Mouse (Mus musculus): ENCODE results near the gene St5. TPM values are rescaled to one million over a fixed set of nuclear protein-coding genes. Genes with fewer than 3 reads are reported as not detected.

Gene St5
- polyA plus RNA-seq, 1 experiment from 2014 or later, result 11.4 TPM

DNA sequence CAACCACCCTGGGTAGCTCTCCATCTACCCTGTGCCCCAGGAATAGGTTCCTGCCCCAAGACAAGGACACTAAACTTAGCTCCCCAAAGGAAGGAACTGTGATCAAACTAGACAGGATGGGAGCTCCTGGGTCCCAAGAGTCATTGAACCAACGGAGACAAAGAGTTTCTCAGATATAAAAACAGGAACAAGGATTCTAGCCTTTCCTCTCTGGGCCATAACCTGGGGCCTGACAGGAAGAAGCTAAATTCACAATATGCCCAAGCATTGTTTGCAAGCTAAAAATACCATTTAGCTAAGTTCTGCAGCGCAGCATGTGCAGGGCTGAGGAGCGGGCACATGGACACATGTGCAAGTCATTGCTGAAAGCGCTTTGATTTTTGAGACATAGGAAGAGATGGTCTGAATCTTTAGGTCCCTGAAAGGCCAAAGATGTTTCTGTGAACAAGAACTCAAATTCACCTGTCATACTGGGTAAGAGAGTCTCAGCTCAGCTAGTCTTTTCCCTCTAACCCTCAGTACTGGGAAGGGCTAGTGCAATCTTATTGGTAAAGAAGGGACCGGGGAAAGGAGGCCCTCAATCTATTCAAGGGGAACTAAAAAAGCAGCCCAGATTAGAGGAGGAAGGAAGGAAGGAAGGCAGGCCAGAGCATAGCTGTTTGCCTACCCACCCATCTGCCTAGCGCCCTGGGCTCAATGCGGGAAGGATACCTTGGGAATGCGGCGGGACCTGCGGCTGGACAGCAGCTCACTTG lies 161.6 kb downstream of the St5 start:
- 94% methylated on average over 10 of the region's 10 CpGs for WGBS
- ATAC-seq (replicated peaks), result no peak

DNA sequence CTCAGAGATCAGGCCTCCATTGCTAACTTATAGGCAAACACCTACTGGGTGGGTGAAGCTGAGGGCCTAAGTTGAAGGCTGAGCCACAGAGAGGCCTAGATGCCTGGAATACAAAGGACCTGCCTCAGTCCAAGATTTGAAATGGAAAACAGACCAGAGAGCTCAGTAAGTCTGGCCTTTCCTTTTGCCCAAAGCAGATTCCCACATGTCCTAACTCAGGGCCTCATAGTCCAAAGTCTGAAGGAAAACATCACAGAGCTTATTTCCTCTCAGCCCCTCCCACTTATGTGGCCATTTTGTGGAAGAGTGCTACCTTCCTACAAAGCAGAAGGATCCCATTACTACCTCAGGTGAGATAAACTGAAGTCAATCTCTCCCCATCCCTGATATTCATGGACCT lies 162.5 kb downstream of the St5 start:
- Histone ChIP-seq H3K4me2 (replicated peaks) (no peak overlapping the region), H3K27ac (replicated peaks) (no peak overlapping the region), H3K9me3 (no peaks in the 10 kb centered on the region), H3K27me3 (no peaks in the 10 kb centered on the region), H3K4me3 (no peak overlapping the region), H3K4me1 (peaks cover 14% of the 10 kb centered on the region), H3K36me3 (no peaks in the 10 kb centered on the region), H3K9ac (replicated peaks) (no peak overlapping the region)
- no peak for ATAC-seq (replicated peaks)

More for the DNA sequence above, 161.6 kb downstream of the St5 start:
- no peak overlapping the region for H3K27ac ChIP-seq (replicated peaks)
- H3K36me3 ChIP-seq, result no peaks in the 10 kb centered on the region
- no peaks in the 10 kb centered on the region for H3K9me3 ChIP-seq
- no peak overlapping the region for H3K4me3 ChIP-seq
- no peaks in the 10 kb centered on the region for H3K27me3 ChIP-seq
- H3K9ac ChIP-seq (replicated peaks), result no peak overlapping the region
- no peak overlapping the region for H3K4me2 ChIP-seq (replicated peaks)
- H3K4me1 ChIP-seq, result peaks cover 5% of the 10 kb centered on the region

DNA sequence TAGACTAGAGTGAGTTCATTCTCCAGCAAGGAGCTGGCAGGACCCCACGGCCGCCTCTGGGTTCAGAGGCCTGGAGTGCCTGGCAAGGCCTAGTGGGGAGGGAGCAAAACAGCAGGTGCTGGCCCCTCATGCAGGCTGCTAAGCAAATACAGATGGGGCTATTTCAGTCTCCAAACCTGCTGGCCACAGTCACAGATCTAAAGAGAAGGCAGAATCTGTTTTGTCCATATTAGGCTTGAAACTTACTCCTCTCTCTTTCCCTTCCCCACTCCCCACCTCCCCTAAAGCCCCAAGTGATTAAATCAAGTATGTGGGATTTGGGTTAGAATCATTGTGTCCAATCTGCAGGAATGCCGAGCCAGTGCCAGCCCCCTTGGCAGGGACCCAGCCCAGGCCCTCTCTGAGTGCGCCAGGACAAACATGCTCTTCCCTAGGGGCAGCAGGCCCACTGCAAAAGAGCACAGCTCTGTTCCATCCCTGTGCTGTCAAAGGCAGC lies 166.9 kb downstream of the St5 start:
- no peak overlapping the region for H3K9ac ChIP-seq (replicated peaks)
- ATAC-seq (replicated peaks), result peak; percentile 93
- peaks cover 17% of the 10 kb centered on the region for H3K4me1 ChIP-seq
- no peak overlapping the region for H3K4me3 ChIP-seq
- H3K9me3 ChIP-seq, result no peaks in the 10 kb centered on the region
- no peaks in the 10 kb centered on the region for H3K36me3 ChIP-seq
- 23% methylated on average over 4 of the region's 4 CpGs for WGBS
- H3K4me2 ChIP-seq (replicated peaks), result no peak overlapping the region; the same call in 1 of the 2 replicates
- peak overlapping the region; percentile 59 for H3K27ac ChIP-seq (replicated peaks)
- no peaks in the 10 kb centered on the region for H3K27me3 ChIP-seq

DNA sequence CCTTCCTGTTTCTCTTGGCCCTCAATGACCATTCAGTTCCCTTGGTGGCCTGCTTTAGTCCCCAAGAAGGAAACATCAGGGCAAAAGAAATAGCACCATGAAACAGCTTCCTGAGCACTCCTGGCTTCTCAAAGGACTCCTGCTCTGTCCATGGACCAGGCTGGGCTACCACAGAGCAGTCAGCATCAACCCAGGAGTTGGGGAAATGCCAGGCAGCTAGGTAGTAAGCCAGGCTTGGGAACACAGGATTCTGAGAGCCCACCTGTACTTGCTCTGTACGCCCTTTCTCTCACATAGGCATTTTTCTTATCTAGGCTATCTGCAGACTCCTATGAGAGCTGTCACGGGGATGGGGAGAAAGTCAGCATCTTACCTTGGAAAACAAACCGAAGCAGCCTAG lies 168.5 kb downstream of the St5 start:
- peaks cover 17% of the 10 kb centered on the region for H3K4me1 ChIP-seq
- no peaks in the 10 kb centered on the region for H3K9me3 ChIP-seq
- ATAC-seq (replicated peaks), result no peak
- H3K4me2 ChIP-seq (replicated peaks), result no peak overlapping the region
- H3K27ac ChIP-seq (replicated peaks), result no peak overlapping the region
- WGBS, result 99% methylated on average over 3 of the region's 3 CpGs
- no peaks in the 10 kb centered on the region for H3K27me3 ChIP-seq
- no peaks in the 10 kb centered on the region for H3K36me3 ChIP-seq
- no peak overlapping the region for H3K9ac ChIP-seq (replicated peaks)
- no peak overlapping the region for H3K4me3 ChIP-seq

DNA sequence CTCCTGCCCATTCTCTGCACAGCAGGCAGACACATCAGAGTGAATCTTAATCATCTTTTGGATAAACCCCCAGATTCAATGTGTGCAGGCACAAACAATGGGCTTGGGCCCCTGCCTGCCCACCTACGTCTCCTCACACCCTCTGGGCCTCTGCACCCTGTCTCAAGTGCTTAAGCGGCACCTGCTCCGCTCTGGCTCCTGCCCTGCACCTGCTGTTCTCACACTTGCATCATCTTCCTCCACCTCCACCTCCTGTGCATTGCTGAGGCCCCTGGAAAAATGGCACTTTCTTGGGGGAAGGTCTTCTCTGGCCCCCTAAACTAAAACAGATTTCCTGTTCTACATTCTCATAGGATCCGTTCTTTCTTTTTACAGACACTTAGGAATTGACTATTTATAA lies 169.5 kb downstream of the St5 start:
- no peak for ATAC-seq (replicated peaks)
- Histone ChIP-seq H3K4me1 (peaks cover 17% of the 10 kb centered on the region), H3K4me2 (replicated peaks) (no peak overlapping the region), H3K9me3 (no peaks in the 10 kb centered on the region), H3K36me3 (no peaks in the 10 kb centered on the region), H3K27ac (replicated peaks) (no peak overlapping the region), H3K27me3 (no peaks in the 10 kb centered on the region), H3K9ac (replicated peaks) (no peak overlapping the region), H3K4me3 (no peak overlapping the region)
- 80% methylated on average over 4 of the region's 4 CpGs for WGBS

DNA sequence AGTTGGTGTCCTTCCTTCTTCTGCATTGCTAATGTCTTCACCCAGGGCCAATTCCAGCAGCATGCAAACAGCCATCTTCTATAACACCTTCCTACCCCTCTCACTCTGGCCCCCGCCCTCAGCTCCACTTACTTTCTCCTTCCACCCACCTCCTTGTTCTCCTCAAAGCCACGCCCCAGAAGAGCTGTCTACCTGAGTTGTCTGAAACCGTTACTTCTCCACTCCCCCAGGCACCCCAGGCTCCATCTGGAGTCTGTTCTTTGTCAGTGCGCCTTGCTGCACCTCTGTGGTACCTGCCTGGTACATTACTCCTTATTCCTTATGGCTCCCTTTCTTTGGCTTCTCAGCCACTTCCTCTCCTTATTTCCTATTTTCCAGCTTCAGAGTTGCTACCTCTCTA lies 170.3 kb downstream of the St5 start:
- Histone ChIP-seq H3K4me1 (peaks cover 17% of the 10 kb centered on the region), H3K4me2 (replicated peaks) (no peak overlapping the region), H3K36me3 (no peaks in the 10 kb centered on the region), H3K9ac (replicated peaks) (no peak overlapping the region), H3K9me3 (no peaks in the 10 kb centered on the region), H3K4me3 (no peak overlapping the region), H3K27ac (replicated peaks) (no peak overlapping the region), H3K27me3 (no peaks in the 10 kb centered on the region)
- no peak for ATAC-seq (replicated peaks)
- WGBS, result 83% methylated on average over 4 of the region's 4 CpGs

DNA sequence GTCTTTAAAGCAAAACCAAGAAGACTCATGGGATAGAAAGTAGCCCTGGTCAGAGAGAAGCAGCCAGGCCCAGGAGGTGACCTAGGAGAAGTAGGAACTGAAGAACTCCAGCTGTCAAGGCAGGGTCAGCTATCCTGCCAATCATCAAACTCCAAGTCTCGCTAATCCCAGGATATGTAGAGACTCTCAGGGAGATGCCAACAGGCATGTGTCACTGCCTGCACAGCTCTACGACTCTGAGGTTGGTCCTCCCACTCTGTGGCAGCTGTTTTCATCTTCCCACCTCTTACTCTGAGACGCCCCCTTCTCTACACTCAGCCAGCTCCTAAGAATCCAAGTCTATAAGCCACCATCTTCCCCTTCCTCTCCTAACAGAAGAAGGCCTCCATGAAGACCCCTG lies 170.7 kb downstream of the St5 start:
- Histone ChIP-seq H3K9me3 (no peaks in the 10 kb centered on the region), H3K4me1 (peaks cover 17% of the 10 kb centered on the region), H3K4me2 (replicated peaks) (no peak overlapping the region), H3K27me3 (no peaks in the 10 kb centered on the region), H3K27ac (replicated peaks) (no peak overlapping the region), H3K9ac (replicated peaks) (no peak overlapping the region), H3K36me3 (no peaks in the 10 kb centered on the region), H3K4me3 (no peak overlapping the region)
- no peak for ATAC-seq (replicated peaks)
- WGBS, result 77% methylated on average over 3 of the region's 3 CpGs

DNA sequence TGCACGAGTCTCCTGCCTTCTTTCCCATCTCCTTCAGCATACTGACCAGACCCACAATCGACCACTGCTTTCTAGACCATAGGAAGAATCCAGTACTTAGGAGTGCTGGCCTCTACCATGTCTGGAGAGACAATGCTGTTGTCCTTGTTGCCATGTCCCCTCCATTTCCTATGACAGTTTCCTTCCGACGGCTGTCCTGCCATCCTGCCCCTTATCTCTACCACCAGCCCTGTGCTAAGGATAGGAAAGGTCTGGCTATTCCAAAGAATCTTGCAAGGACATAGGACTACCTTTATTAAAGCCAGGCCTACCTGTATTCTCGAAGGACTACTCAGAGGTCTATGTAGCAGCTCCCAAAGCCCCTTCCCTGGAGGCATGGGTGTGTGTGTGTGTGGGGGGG lies 171.9 kb downstream of the St5 start:
- WGBS, result 85% methylated on average over 5 of the region's 5 CpGs
- Histone ChIP-seq H3K36me3 (no peaks in the 10 kb centered on the region), H3K9me3 (no peaks in the 10 kb centered on the region), H3K4me2 (replicated peaks) (no peak overlapping the region), H3K4me1 (peaks cover 9% of the 10 kb centered on the region), H3K9ac (replicated peaks) (no peak overlapping the region), H3K27ac (replicated peaks) (no peak overlapping the region), H3K4me3 (no peak overlapping the region), H3K27me3 (no peaks in the 10 kb centered on the region)
- ATAC-seq (replicated peaks), result no peak

DNA sequence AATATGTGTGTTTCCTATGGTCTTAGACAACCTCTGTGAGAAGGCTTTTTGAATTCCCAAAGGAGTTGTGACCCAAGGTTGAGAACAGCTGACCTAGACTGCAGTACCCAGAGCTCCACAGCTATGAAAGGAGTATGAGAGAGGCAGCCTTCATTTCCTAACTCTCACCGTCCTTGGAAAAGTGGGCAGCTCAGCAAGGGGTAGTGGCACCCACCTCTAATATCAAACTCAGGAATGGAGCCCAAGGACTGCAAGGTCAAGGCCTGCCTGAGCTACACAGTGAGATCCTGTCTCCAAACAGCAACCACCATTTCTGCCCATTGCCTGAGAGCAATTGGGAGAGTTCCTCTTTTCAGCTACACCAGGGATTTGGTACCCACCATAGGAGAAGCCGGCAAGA lies 173.7 kb downstream of the St5 start:
- Histone ChIP-seq H3K4me1 (no peaks in the 10 kb centered on the region), H3K27me3 (no peaks in the 10 kb centered on the region), H3K9ac (replicated peaks) (no peak overlapping the region), H3K9me3 (no peaks in the 10 kb centered on the region), H3K4me3 (no peak overlapping the region), H3K4me2 (replicated peaks) (no peak overlapping the region), H3K36me3 (peaks cover 6% of the 10 kb centered on the region; the same call in 1 of the 2 replicates), H3K27ac (replicated peaks) (no peak overlapping the region)
- ATAC-seq (replicated peaks), result no peak
- WGBS, result 85% methylated on average over 2 of the region's 2 CpGs

DNA sequence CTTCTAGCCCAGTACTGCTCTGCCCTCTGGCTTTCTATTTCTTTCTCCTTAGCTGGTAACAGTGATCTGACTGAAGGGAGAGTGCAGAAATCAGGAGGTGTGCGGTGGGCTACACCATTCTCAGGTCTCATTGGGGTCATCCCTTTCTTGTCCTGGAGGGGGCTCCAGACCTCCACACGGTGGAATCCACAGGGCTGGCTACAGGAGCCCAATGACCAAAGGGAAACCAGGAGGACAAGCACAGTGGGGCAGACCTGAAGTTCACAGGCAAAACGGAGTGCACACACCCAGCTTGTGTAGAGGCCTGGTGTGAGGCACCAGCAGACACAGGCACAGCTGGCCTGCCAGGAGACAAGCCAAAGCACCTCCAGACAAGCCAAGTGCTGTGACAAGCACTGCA lies 175.0 kb downstream of the St5 start:
- Histone ChIP-seq H3K4me1 (0 out of 2 replicates have a peak, but pooled peaks cover 3% of the 10 kb centered on the region), H3K9ac (replicated peaks) (no peak overlapping the region), H3K9me3 (no peaks in the 10 kb centered on the region), H3K4me3 (no peak overlapping the region), H3K4me2 (replicated peaks) (no peak overlapping the region), H3K36me3 (peaks cover 16% of the 10 kb centered on the region), H3K27me3 (no peaks in the 10 kb centered on the region), H3K27ac (replicated peaks) (no peak overlapping the region)
- WGBS, result 14% methylated on average over 3 of the region's 3 CpGs
- peak; percentile 42; the same call in 1 of the 2 replicates for ATAC-seq (replicated peaks)

DNA sequence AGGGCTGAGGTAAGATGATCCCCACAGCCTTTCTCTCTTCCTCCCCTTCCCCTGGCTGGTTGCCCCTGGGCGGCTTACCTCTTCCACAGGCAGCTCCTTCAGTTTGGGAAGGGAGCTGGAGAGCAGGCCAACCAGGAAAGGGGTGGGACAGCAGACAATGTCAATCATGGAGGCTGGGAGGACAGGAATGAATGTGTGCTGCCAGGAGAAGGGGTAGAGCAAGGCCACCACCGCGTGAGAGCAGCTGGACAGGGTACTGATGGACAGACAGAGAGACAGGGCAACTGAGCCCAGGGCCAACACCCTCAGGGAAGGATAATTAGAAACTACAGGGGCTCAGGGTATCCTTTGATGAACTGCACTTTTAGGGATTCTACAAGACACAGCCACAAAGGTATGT lies 175.9 kb downstream of the St5 start:
- 87% methylated on average over 3 of the region's 3 CpGs for WGBS
- peaks cover 24% of the 10 kb centered on the region for H3K36me3 ChIP-seq
- H3K9me3 ChIP-seq, result no peaks in the 10 kb centered on the region

DNA sequence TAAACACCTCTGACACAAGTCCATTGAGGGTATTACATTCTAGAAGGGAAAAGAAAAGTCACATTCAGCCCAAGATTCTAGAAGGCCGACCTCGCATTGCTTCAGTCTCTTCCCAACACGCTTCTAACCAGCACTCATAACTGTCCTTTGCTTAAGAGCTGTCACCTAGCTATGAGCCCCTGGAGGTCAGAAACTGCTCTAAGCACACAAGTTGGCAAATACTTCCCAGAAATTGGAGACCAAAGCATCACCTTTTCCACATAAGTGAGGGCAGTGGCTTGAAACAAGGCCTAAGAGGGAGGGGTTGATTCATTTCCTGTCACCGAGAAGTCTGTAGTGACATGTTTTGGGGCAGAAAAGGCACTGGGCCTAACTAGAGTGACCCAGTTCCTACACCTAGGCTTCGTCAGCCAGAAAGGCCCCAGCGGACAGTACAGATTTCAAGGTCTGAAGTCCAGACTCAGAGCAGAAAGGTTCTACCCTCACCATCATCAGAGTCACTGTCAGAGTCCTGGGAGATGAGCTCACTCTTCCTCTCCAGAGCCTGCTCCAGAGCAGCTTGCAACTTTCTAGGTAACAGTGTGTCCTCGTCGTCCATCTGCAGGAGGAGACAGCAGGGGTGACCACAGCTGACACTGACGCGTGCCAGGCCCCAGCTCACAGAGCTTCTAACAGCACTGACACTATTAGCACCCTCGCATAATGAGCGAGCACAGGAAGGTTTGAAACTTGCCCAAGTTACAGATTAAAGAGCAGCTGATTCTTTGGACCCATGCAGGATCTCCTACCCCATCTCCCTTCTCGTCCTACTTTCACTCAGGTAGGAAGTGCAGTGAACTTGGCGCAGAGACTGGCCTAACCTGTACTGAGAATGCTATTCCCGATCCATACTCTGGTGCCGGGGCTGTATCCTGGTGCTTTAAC lies 177.4 kb downstream of the St5 start:
- Histone ChIP-seq H3K4me1 (peaks cover 9% of the 10 kb centered on the region), H3K9me3 (no peaks in the 10 kb centered on the region), H3K4me2 (replicated peaks) (no peak overlapping the region), H3K4me3 (no peak overlapping the region), H3K9ac (replicated peaks) (no peak overlapping the region), H3K27me3 (no peaks in the 10 kb centered on the region), H3K36me3 (peaks cover 39% of the 10 kb centered on the region), H3K27ac (replicated peaks) (no peak overlapping the region)
- ATAC-seq (replicated peaks), result no peak
- 82% methylated on average over 16 of the region's 16 CpGs for WGBS

More for the DNA sequence above, 175.9 kb downstream of the St5 start:
- Histone ChIP-seq H3K4me3 (no peak overlapping the region), H3K9ac (replicated peaks) (no peak overlapping the region), H3K4me2 (replicated peaks) (no peak overlapping the region), H3K4me1 (0 out of 2 replicates have a peak, but pooled peaks cover 3% of the 10 kb centered on the region), H3K27me3 (no peaks in the 10 kb centered on the region), H3K27ac (replicated peaks) (no peak overlapping the region)
- ATAC-seq (replicated peaks), result no peak

Data from forebrain, embryonic 15.5 days (tissue).